Mouse (Mus musculus): ENCODE results near the gene P2ry12.
A peak's percentile ranks its signal among the peaks of the same experiment; 100 is the strongest.

The P2ry12 gene

GRCm38 (mm10) chr3:59262704-59263103 is at the start of gene P2ry12:
Gene P2ry12, minus strand, starts transcription at chr3:59262871.
- DNase-seq (ENCODE audit: low read depth): peak; percentile 15

- DNase-seq (ENCODE audit: low read depth): no peak
These were observed 42.8 kb upstream of the P2ry12 start for GRCm38 (mm10) chr3:59305518-59305917.

GRCm38 (mm10) chr3:59304944-59305343 is 42.3 kb upstream of the P2ry12 start:
- DNase-seq (ENCODE audit: low read depth): no peak

- DNase-seq (ENCODE audit: low read depth): no peak
These were observed 35.0 kb upstream of the P2ry12 start for GRCm38 (mm10) chr3:59297653-59298052.

GRCm38 (mm10) chr3:59296563-59297130 is 34.0 kb upstream of the P2ry12 start:
- DNase-seq (ENCODE audit: low read depth): peak; percentile 20

GRCm38 (mm10) chr3:59295699-59296562 is 33.3 kb upstream of the P2ry12 start:
- DNase-seq (ENCODE audit: low read depth): peak; percentile 34

GRCm38 (mm10) chr3:59293437-59294199 is 30.9 kb upstream of the P2ry12 start:
- no peak for DNase-seq (ENCODE audit: low read depth)

- no peak for DNase-seq (ENCODE audit: low read depth)
These were observed 27.9 kb upstream of the P2ry12 start for GRCm38 (mm10) chr3:59290551-59290950.

GRCm38 (mm10) chr3:59278620-59279019 is 15.9 kb upstream of the P2ry12 start:
- DNase-seq (ENCODE audit: low read depth): no peak

- no peak for DNase-seq (ENCODE audit: low read depth)
These were observed 15.5 kb upstream of the P2ry12 start for GRCm38 (mm10) chr3:59278254-59278533.

- no peak for DNase-seq (ENCODE audit: low read depth)
These were observed 15.0 kb upstream of the P2ry12 start for GRCm38 (mm10) chr3:59277502-59278253.

GRCm38 (mm10) chr3:59270811-59271210 is 8.1 kb upstream of the P2ry12 start:
- no peak for DNase-seq (ENCODE audit: low read depth)

- DNase-seq (ENCODE audit: low read depth): no peak
These were observed 1.3 kb upstream of the P2ry12 start for GRCm38 (mm10) chr3:59263988-59264387.

- DNase-seq (ENCODE audit: low read depth): no peak
These were observed 746 bp upstream of the P2ry12 start for GRCm38 (mm10) chr3:59263417-59263816.

- DNase-seq (ENCODE audit: low read depth): no peak
These were observed 780 bp downstream of the P2ry12 start for GRCm38 (mm10) chr3:59261709-59262472.

- DNase-seq (ENCODE audit: low read depth): peak; percentile 70
These were observed 1.9 kb downstream of the P2ry12 start for GRCm38 (mm10) chr3:59260745-59261144.

GRCm38 (mm10) chr3:59257740-59258664 is 4.7 kb downstream of the P2ry12 start:
- no peak for DNase-seq (ENCODE audit: low read depth)

- DNase-seq (ENCODE audit: low read depth): no peak
These were observed 12.2 kb downstream of the P2ry12 start for GRCm38 (mm10) chr3:59250454-59250853.

- DNase-seq (ENCODE audit: low read depth): no peak
These were observed 14.6 kb downstream of the P2ry12 start for GRCm38 (mm10) chr3:59248031-59248430.

GRCm38 (mm10) chr3:59243384-59243783 is 19.3 kb downstream of the P2ry12 start:
- no peak for DNase-seq (ENCODE audit: low read depth)
